Mouse (Mus musculus) embryonic fibroblast, embryonic 13.5 days (primary cell): ENCODE data around the gene Brms1. TPM values are rescaled to one million over a fixed set of nuclear protein-coding genes. Genes with fewer than 3 reads are reported as not detected.
"Not testable (repeated sequence)": the region's sequence is repeated elsewhere in the genome, so short reads cannot be mapped to it uniquely, and the experiment has no call there.

Source experiments
- H3K27ac ChIP-seq: 2 replicates; pipeline ENCODE4 v1.5.1; 2012; ENCODE audit warnings: low read length, control low read depth, inconsistent platforms; ENCODE audit not compliant: insufficient read depth
- H3K4me1 ChIP-seq: 2 replicates; pipeline ENCODE4 v1.6.1; 2011; ENCODE audit warnings: low read length; ENCODE audit not compliant: control insufficient read depth, insufficient read depth
- H3K4me3 ChIP-seq: 2 replicates; pipeline ENCODE4 v1.5.1; 2011; ENCODE audit warnings: mild to moderate bottlenecking, control low read depth, low read length; ENCODE audit not compliant: insufficient read depth
- CTCF ChIP-seq: IDR thresholded peaks from 2 replicates; pipeline ENCODE4 v1.5.1; 2011; ENCODE audit warnings: mild to moderate bottlenecking, control low read depth, low read length, moderate library complexity, borderline replicate concordance; ENCODE audit not compliant: insufficient read depth
- POLR2A ChIP-seq: IDR thresholded peaks from 2 replicates; pipeline ENCODE4 v1.6.1; 2011; ENCODE audit warnings: low read depth, mild to moderate bottlenecking, control low read depth, low read length, moderate library complexity
- polyA plus RNA-seq: library from polyadenylated mRNA; stranded (reverse); fragments of >200 nt; gene quantifications from 2 replicates; pipeline ENCODE4 v1.2.4, GENCODE M21; 2011; ENCODE audit warnings: low read depth; ENCODE audit not compliant: missing spikeins, insufficient read length

Gene Brms1
- polyA plus RNA-seq, 1 experiment, result 12.9 TPM

- peak overlapping the region; percentile 34 for H3K4me3 ChIP-seq
- TF ChIP-seq POLR2A (no peak), CTCF (no peak)
- no peak overlapping the region for H3K27ac ChIP-seq
- H3K4me1 ChIP-seq, result no peaks in the 10 kb centered on the region
These were observed 43.6 kb downstream of the Brms1 start for GRCm38 (mm10) chr19:5084834-5085144.

- H3K4me1 ChIP-seq, result no peaks in the 10 kb centered on the region
- H3K27ac ChIP-seq, result no peak within 1 kb of the TSS
- H3K4me3 ChIP-seq, result peak within 1 kb of the TSS; percentile 34
- TF ChIP-seq CTCF, result no peak
- TF ChIP-seq POLR2A, result no peak
These were observed 44.1 kb downstream of the Brms1 start, which contains the start of gene Tmem151a for GRCm38 (mm10) chr19:5085145-5085863. Gene Tmem151a (minus strand): TSS chr19:5085531.

GRCm38 (mm10) chr19:5086533-5086932, 45.4 kb downstream of the Brms1 start:
- not testable (repeated sequence) for H3K4me1 ChIP-seq, H3K4me3 ChIP-seq, H3K27ac ChIP-seq

- peak within 1 kb of the TSS; percentile 72 for H3K27ac ChIP-seq
- H3K4me1 ChIP-seq, result no peaks in the 10 kb centered on the region
- H3K4me3 ChIP-seq, result peak within 1 kb of the TSS; percentile 83
- TF ChIP-seq POLR2A, result peak; percentile 95
- peak; percentile 47; the same call in 1 of the 2 replicates for TF ChIP-seq CTCF
These were observed 47.0 kb downstream of the Brms1 start, which contains the start of gene Yif1a for GRCm38 (mm10) chr19:5087884-5088728. Gene Yif1a (plus strand): TSS chr19:5088538.

- Histone ChIP-seq H3K27ac (no peak overlapping the region), H3K4me1 (0 out of 2 replicates have a peak, but pooled peaks cover 2% of the 10 kb centered on the region), H3K4me3 (peak overlapping the region; percentile 83)
- TF ChIP-seq POLR2A (no peak), CTCF (no peak)
These were observed 48.2 kb downstream of the Brms1 start for GRCm38 (mm10) chr19:5089324-5089723.

- Histone ChIP-seq H3K27ac (no peak overlapping the region), H3K4me1 (0 out of 2 replicates have a peak, but pooled peaks cover 2% of the 10 kb centered on the region), H3K4me3 (no peak overlapping the region)
- TF ChIP-seq CTCF (no peak), POLR2A (no peak)
These were observed 50.9 kb downstream of the Brms1 start for GRCm38 (mm10) chr19:5092083-5092482.

- H3K4me1 ChIP-seq, result peaks cover 2% of the 10 kb centered on the region; the same call in 1 of the 2 replicates
These were observed 52.5 kb downstream of the Brms1 start for GRCm38 (mm10) chr19:5093481-5094242.

GRCm38 (mm10) chr19:5094243-5094632, 53.1 kb downstream of the Brms1 start:
- peak; percentile 65 for TF ChIP-seq CTCF
- TF ChIP-seq POLR2A, result no peak; the same call in none of the 2 replicates
- peaks cover 2% of the 10 kb centered on the region; the same call in 1 of the 2 replicates for H3K4me1 ChIP-seq
- no peak overlapping the region for H3K4me3 ChIP-seq
- no peak overlapping the region for H3K27ac ChIP-seq

More at GRCm38 (mm10) chr19:5093481-5094242, 52.5 kb downstream of the Brms1 start:
- Histone ChIP-seq H3K27ac (no peak overlapping the region), H3K4me3 (no peak overlapping the region)
- TF ChIP-seq POLR2A (no peak), CTCF (no peak)

GRCm38 (mm10) chr19:5094746-5095417, 53.7 kb downstream of the Brms1 start:
- Histone ChIP-seq H3K4me3 (no peak overlapping the region), H3K4me1 (peaks cover 2% of the 10 kb centered on the region; the same call in 1 of the 2 replicates), H3K27ac (no peak overlapping the region)
- no peak for TF ChIP-seq CTCF
- TF ChIP-seq POLR2A, result no peak
